Mouse (Mus musculus) granulocyte monocyte progenitor cell, adult 5-6 weeks (primary cell): Measurements from ENCODE around the gene Krt77. TPM values are rescaled to one million over a fixed set of nuclear protein-coding genes. Genes with fewer than 3 reads are reported as not detected.
A peak's percentile ranks its signal among the peaks of the same experiment; 100 is the strongest.

Experiments
- ATAC-seq: replicated peaks from 2 replicates; pipeline ENCODE4 v1.8.0; 2016; ENCODE audit warnings: mild to moderate bottlenecking, moderate TSS enrichment, inconsistent platforms; ENCODE audit not compliant: poor library complexity, severe bottlenecking
- total RNA-seq, 2 experiments: library from RNA; stranded (forward) in 1 of 2; stranded (reverse) in 1 of 2; fragments of 200-712, 200-1000 nt in 1 of 2; fragments of >200 nt in 1 of 2; fragmentation: Nextera tagmentation in 1 of 2; gene quantifications; 2 replicates each; pipeline ENCODE4 v1.2.3; 2014 to 2017

The Krt77 gene
- total RNA-seq (2014; fragmentation: Nextera tagmentation) (not detected in 2 replicates), total RNA-seq (2017) (not detected in 2 replicates)

- no peak for ATAC-seq
These were observed at the start of gene Krt77 for GRCm38 (mm10) chr15:101869431-101869830. Gene Krt77, minus strand, starts transcription at chr15:101869705.

GRCm38 (mm10) chr15:101916072-101916471 lies 46.6 kb upstream of the Krt77 start:
- ATAC-seq: no peak

GRCm38 (mm10) chr15:101904849-101905248 lies 35.3 kb upstream of the Krt77 start:
- ATAC-seq: no peak

GRCm38 (mm10) chr15:101902171-101903149 lies 33.0 kb upstream of the Krt77 start:
- ATAC-seq: no peak

GRCm38 (mm10) chr15:101895216-101895615 lies 25.7 kb upstream of the Krt77 start:
- ATAC-seq: no peak

- no peak for ATAC-seq
These were observed 23.3 kb upstream of the Krt77 start, which contains the start of gene Krt76 for GRCm38 (mm10) chr15:101892820-101893219. Gene Krt76, minus strand, starts transcription at chr15:101892920.

- ATAC-seq: no peak
These were observed 10.3 kb upstream of the Krt77 start for GRCm38 (mm10) chr15:101879776-101880175.

GRCm38 (mm10) chr15:101878041-101878440 lies 8.5 kb upstream of the Krt77 start:
- no peak for ATAC-seq

GRCm38 (mm10) chr15:101874383-101874782 lies 4.9 kb upstream of the Krt77 start:
- no peak for ATAC-seq

- no peak for ATAC-seq
These were observed 3.7 kb upstream of the Krt77 start for GRCm38 (mm10) chr15:101873231-101873630.

GRCm38 (mm10) chr15:101866754-101867153 lies 2.8 kb downstream of the Krt77 start:
- ATAC-seq: no peak

- ATAC-seq: no peak
These were observed 8.9 kb downstream of the Krt77 start for GRCm38 (mm10) chr15:101860421-101861130.

GRCm38 (mm10) chr15:101859735-101860170 lies 9.8 kb downstream of the Krt77 start:
- peak; percentile 69 for ATAC-seq

- ATAC-seq: no peak
These were observed 10.7 kb downstream of the Krt77 start for GRCm38 (mm10) chr15:101858673-101859425.

GRCm38 (mm10) chr15:101856696-101857095 lies 12.8 kb downstream of the Krt77 start:
- ATAC-seq: no peak

- no peak for ATAC-seq
These were observed 13.8 kb downstream of the Krt77 start for GRCm38 (mm10) chr15:101855732-101856131.

GRCm38 (mm10) chr15:101854294-101854693 lies 15.2 kb downstream of the Krt77 start:
- ATAC-seq: no peak

- ATAC-seq: no peak
These were observed 16.9 kb downstream of the Krt77 start for GRCm38 (mm10) chr15:101852571-101852970.

- ATAC-seq: no peak
These were observed 18.8 kb downstream of the Krt77 start, which contains the start of gene Krt1 for GRCm38 (mm10) chr15:101850694-101851093. Gene Krt1, minus strand, starts transcription at chr15:101850794.

GRCm38 (mm10) chr15:101845971-101846403 lies 23.5 kb downstream of the Krt77 start:
- peak; percentile 71 for ATAC-seq
